Mouse (Mus musculus): Measurements from ENCODE around the gene Pum1. TPM values are rescaled to one million over a fixed set of nuclear protein-coding genes. Genes with fewer than 3 reads are reported as not detected.
"Not testable (repeated sequence)": the region's sequence is repeated elsewhere in the genome, so short reads cannot be mapped to it uniquely, and the experiment has no call there.

Gene Pum1
- total and polyA plus RNA-seq, 2 experiments from 2014 or later = 84.6 to 85.6 TPM

GRCm38 (mm10) chr4:130668541-130668940 is 5.4 kb downstream of the Pum1 start:
- DNase-seq (no peak), ATAC-seq (no peak)
- no peak for TF ChIP-seq CTCF (IDR thresholded peaks at IDR 0.05; ENCODE audit: low read depth)
- no peak overlapping the region for H3K4me2 ChIP-seq (ENCODE audit: low read depth)
- H3K4me1 ChIP-seq (ENCODE audit: insufficient read depth) = peaks cover 24% of the 10 kb centered on the region
- H3K36me3 ChIP-seq (ENCODE audit: insufficient read depth) = peaks cover 22% of the 10 kb centered on the region
- H3K27me3 ChIP-seq (ENCODE audit: insufficient read depth, low read length) = no peaks in the 10 kb centered on the region
- 59% methylated on average over 2 of the region's 2 CpGs for WGBS
- H3K9ac ChIP-seq = no peak overlapping the region
- H3K27ac ChIP-seq (ENCODE audit: low read depth, low read length) = no peak overlapping the region
- no peaks in the 10 kb centered on the region for H3K9me3 ChIP-seq (ENCODE audit: low read length)
- no peak overlapping the region for H3K4me3 ChIP-seq (ENCODE audit: low read depth, low read length)

GRCm38 (mm10) chr4:130668991-130669390 is 5.9 kb downstream of the Pum1 start:
- H3K27me3 ChIP-seq (ENCODE audit: insufficient read depth, low read length) = no peaks in the 10 kb centered on the region
- 62% methylated on average over 7 of the region's 7 CpGs for WGBS
- H3K4me2 ChIP-seq (ENCODE audit: low read depth) = no peak overlapping the region
- TF ChIP-seq CTCF (IDR thresholded peaks at IDR 0.05; ENCODE audit: low read depth) = no peak
- H3K4me1 ChIP-seq (ENCODE audit: insufficient read depth) = peaks cover 24% of the 10 kb centered on the region
- no peaks in the 10 kb centered on the region for H3K9me3 ChIP-seq (ENCODE audit: low read length)
- DNase-seq = no peak
- no peak overlapping the region for H3K9ac ChIP-seq
- H3K27ac ChIP-seq (ENCODE audit: low read depth, low read length) = no peak overlapping the region
- H3K36me3 ChIP-seq (ENCODE audit: insufficient read depth) = peaks cover 22% of the 10 kb centered on the region
- no peak overlapping the region for H3K4me3 ChIP-seq (ENCODE audit: low read depth, low read length)
- ATAC-seq = no peak

GRCm38 (mm10) chr4:130670023-130670422 is 6.9 kb downstream of the Pum1 start:
- not testable (repeated sequence) for ATAC-seq; H3K27me3 ChIP-seq (ENCODE audit: insufficient read depth, low read length); H3K9me3 ChIP-seq (ENCODE audit: low read length); H3K4me2 ChIP-seq (ENCODE audit: low read depth); H3K27ac ChIP-seq (ENCODE audit: low read depth, low read length); H3K4me3 ChIP-seq (ENCODE audit: low read depth, low read length); DNase-seq; H3K9ac ChIP-seq
- peaks cover 24% of the 10 kb centered on the region for H3K4me1 ChIP-seq (ENCODE audit: insufficient read depth)
- H3K36me3 ChIP-seq (ENCODE audit: insufficient read depth) = peaks cover 22% of the 10 kb centered on the region
- 77% methylated on average over 5 of the region's 5 CpGs for WGBS

- no peak for TF ChIP-seq CTCF (IDR thresholded peaks at IDR 0.05; ENCODE audit: low read depth)
- H3K4me2 ChIP-seq (ENCODE audit: low read depth) = no peak overlapping the region
- H3K9ac ChIP-seq = no peak overlapping the region
- 91% methylated on average over 4 of the region's 4 CpGs for WGBS
- H3K36me3 ChIP-seq (ENCODE audit: insufficient read depth) = peaks cover 22% of the 10 kb centered on the region
- no peak overlapping the region for H3K27ac ChIP-seq (ENCODE audit: low read depth, low read length)
- ATAC-seq (no peak), DNase-seq (no peak)
- no peak overlapping the region for H3K4me3 ChIP-seq (ENCODE audit: low read depth, low read length)
- H3K4me1 ChIP-seq (ENCODE audit: insufficient read depth) = peaks cover 19% of the 10 kb centered on the region
- no peaks in the 10 kb centered on the region for H3K27me3 ChIP-seq (ENCODE audit: insufficient read depth, low read length)
- H3K9me3 ChIP-seq (ENCODE audit: low read length) = no peaks in the 10 kb centered on the region
Observed at GRCm38 (mm10) chr4:130671079-130671845, 8.1 kb downstream of the Pum1 start.

- H3K27ac ChIP-seq (ENCODE audit: low read depth, low read length) = no peak overlapping the region
- peaks cover 15% of the 10 kb centered on the region for H3K4me1 ChIP-seq (ENCODE audit: insufficient read depth)
- H3K4me3 ChIP-seq (ENCODE audit: low read depth, low read length) = no peak overlapping the region
- no peaks in the 10 kb centered on the region for H3K9me3 ChIP-seq (ENCODE audit: low read length)
- H3K4me2 ChIP-seq (ENCODE audit: low read depth) = no peak overlapping the region
- DNase-seq = no peak
- TF ChIP-seq CTCF (IDR thresholded peaks at IDR 0.05; ENCODE audit: low read depth) = no peak
- H3K9ac ChIP-seq = no peak overlapping the region
- peaks cover 22% of the 10 kb centered on the region for H3K36me3 ChIP-seq (ENCODE audit: insufficient read depth)
- no peak for ATAC-seq
- H3K27me3 ChIP-seq (ENCODE audit: insufficient read depth, low read length) = no peaks in the 10 kb centered on the region
Observed at GRCm38 (mm10) chr4:130672161-130672560, 9.0 kb downstream of the Pum1 start.

- Histone ChIP-seq H3K4me1 (ENCODE audit: insufficient read depth) (no peaks in the 10 kb centered on the region; the same call in 1 of the 2 replicates), H3K27me3 (ENCODE audit: insufficient read depth, low read length) (no peaks in the 10 kb centered on the region), H3K9ac (no peak overlapping the region), H3K36me3 (ENCODE audit: insufficient read depth) (peaks cover 6% of the 10 kb centered on the region; the same call in 1 of the 2 replicates), H3K4me3 (ENCODE audit: low read depth, low read length) (no peak overlapping the region), H3K4me2 (ENCODE audit: low read depth) (no peak overlapping the region), H3K9me3 (ENCODE audit: low read length) (no peaks in the 10 kb centered on the region), H3K27ac (ENCODE audit: low read depth, low read length) (no peak overlapping the region)
- no peak for TF ChIP-seq CTCF (IDR thresholded peaks at IDR 0.05; ENCODE audit: low read depth)
- 97% methylated on average over 2 of the region's 2 CpGs for WGBS
- no peak for DNase-seq
- no peak for ATAC-seq
Observed at GRCm38 (mm10) chr4:130676746-130677145, 13.6 kb downstream of the Pum1 start.

GRCm38 (mm10) chr4:130678149-130678548 is 15.0 kb downstream of the Pum1 start:
- H3K36me3 ChIP-seq (ENCODE audit: insufficient read depth) = peaks cover 3% of the 10 kb centered on the region; the same call in 1 of the 2 replicates
- ATAC-seq = no peak
- no peak for TF ChIP-seq CTCF (IDR thresholded peaks at IDR 0.05; ENCODE audit: low read depth)

More at GRCm38 (mm10) chr4:130678149-130678548, 15.0 kb downstream of the Pum1 start:
- no peak overlapping the region for H3K27ac ChIP-seq (ENCODE audit: low read depth, low read length)
- no peaks in the 10 kb centered on the region for H3K27me3 ChIP-seq (ENCODE audit: insufficient read depth, low read length)
- H3K4me1 ChIP-seq (ENCODE audit: insufficient read depth) = no peaks in the 10 kb centered on the region; the same call in 1 of the 2 replicates
- no peak for DNase-seq
- H3K4me2 ChIP-seq (ENCODE audit: low read depth) = no peak overlapping the region
- H3K9me3 ChIP-seq (ENCODE audit: low read length) = no peaks in the 10 kb centered on the region
- H3K4me3 ChIP-seq (ENCODE audit: low read depth, low read length) = no peak overlapping the region
- no peak overlapping the region for H3K9ac ChIP-seq
- WGBS = 95% methylated on average over 3 of the region's 3 CpGs
